8 mouse cellular contexts compared by ENCODE assay signal in the genomic region with DNA sequence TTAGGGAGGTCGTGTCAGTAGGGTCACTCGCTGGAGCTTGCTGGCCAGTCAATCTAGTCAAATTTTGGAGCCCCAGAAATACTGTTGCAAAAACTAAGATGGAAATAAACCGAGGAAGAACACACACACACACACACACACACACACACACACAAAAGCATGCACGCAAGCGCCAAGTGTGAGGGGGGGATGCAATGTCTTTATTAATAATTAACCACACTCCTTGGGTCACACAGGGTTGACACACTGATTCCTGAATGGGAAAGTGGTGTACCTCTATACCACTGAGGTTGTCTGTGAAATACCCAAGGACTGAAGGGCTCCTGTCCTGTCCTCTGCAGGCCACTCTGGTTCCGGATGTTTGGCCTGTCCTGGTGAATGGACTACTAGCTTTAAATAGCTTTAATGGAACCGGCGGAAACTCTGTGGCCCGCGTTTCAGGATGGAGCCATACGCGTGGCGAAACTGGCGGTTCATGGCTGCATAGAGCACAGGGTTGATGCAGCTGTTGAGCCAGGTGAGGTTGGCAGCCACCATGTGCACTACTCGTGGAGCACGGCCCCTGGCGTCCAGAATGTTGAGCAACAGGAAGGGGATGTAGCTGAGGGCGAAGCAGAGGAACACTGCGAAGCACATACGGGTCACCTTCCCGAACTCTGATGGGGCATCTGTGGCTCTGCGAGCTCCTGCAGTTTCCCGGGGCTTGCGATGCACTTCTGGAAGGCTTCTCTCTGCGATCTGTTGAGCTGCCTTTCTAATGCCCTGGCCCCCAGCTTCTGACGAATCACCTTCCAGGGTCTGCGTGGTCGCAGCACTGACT. TPM values are rescaled to one million over a fixed set of nuclear protein-coding genes. Genes with fewer than 3 reads are reported as not detected.
DNase-seq lines count a peak whose midpoint lies in the region; ATAC-seq and TF ChIP-seq lines count a peak whose summit lies in the region.

No protein-coding gene starts in this region.

- TF ChIP-seq POLR2A in brain, embryonic 14.5 days (IDR thresholded peaks at IDR 0.05; ENCODE audit: borderline replicate concordance, extremely low read depth, insufficient read depth, insufficient read length, poor library complexity, severe bottlenecking), result no peak

- peak; percentile 75 for DNase-seq in ES-CJ7 (ENCODE audit: low read depth, low spot score)
- no peak for DNase-seq in brain, embryonic 14.5 days (ENCODE audit: low read depth)
- DNase-seq in adrenal gland, postnatal 36 days, result no peak
- no peak for DNase-seq in T-cell, adult 2 months (ENCODE audit: low spot score)
- no peak for DNase-seq in right cerebral cortex, adult 18-20 months

- no peak overlapping the region for H3K4me3 ChIP-seq in hindbrain, embryonic 16.5 days (ENCODE audit: low read length)
- peak overlapping the region; percentile 30 for H3K4me3 ChIP-seq in liver, embryonic 15.5 days (replicated peaks)
- H3K4me3 ChIP-seq in stomach, embryonic 16.5 days (replicated peaks; ENCODE audit: low read length), result no peak overlapping the region

- H3K27me3 ChIP-seq in hindbrain, embryonic 16.5 days (replicated peaks; ENCODE audit: control insufficient read depth, insufficient read depth, low read length), result no peaks in the 10 kb centered on the region
- H3K27me3 ChIP-seq in liver, embryonic 15.5 days, result peaks cover 56% of the 10 kb centered on the region
- H3K27me3 ChIP-seq in stomach, embryonic 16.5 days (ENCODE audit: control insufficient read depth, insufficient read depth, low read length), result no peaks in the 10 kb centered on the region

- H3K4me2 ChIP-seq in hindbrain, embryonic 16.5 days (ENCODE audit: low read length), result peak overlapping the region; percentile 19; the same call in 1 of the 2 replicates
- peak overlapping the region; percentile 49 for H3K4me2 ChIP-seq in liver, embryonic 15.5 days
- peak overlapping the region; percentile 29 for H3K4me2 ChIP-seq in stomach, embryonic 16.5 days (ENCODE audit: low read depth, low read length)

- peaks cover 31% of the 10 kb centered on the region for H3K4me1 ChIP-seq in hindbrain, embryonic 16.5 days (ENCODE audit: control insufficient read depth, insufficient read depth, low read depth, low read length)
- peaks cover 56% of the 10 kb centered on the region for H3K4me1 ChIP-seq in liver, embryonic 15.5 days (replicated peaks)
- H3K4me1 ChIP-seq in stomach, embryonic 16.5 days (ENCODE audit: control insufficient read depth, insufficient read depth, low read length), result peaks cover 37% of the 10 kb centered on the region

- peak overlapping the region; percentile 47 for H3K9ac ChIP-seq in hindbrain, embryonic 16.5 days (ENCODE audit: low read depth, low read length)
- no peak overlapping the region for H3K9ac ChIP-seq in liver, embryonic 15.5 days
- peak overlapping the region; percentile 49 for H3K9ac ChIP-seq in stomach, embryonic 16.5 days (ENCODE audit: low read length)

- 0 out of 2 replicates have a peak, but pooled peaks have one; percentile 8 for TF ChIP-seq CTCF in brain, embryonic 14.5 days (IDR thresholded peaks at IDR 0.05; ENCODE audit: borderline replicate concordance, extremely low read depth, insufficient read depth, insufficient read length)

- H3K36me3 ChIP-seq in hindbrain, embryonic 16.5 days (ENCODE audit: control insufficient read depth, insufficient read depth, low read length), result no peaks in the 10 kb centered on the region
- H3K36me3 ChIP-seq in liver, embryonic 15.5 days (replicated peaks), result no peaks in the 10 kb centered on the region
- H3K36me3 ChIP-seq in stomach, embryonic 16.5 days (ENCODE audit: control insufficient read depth, insufficient read depth, low read length), result no peaks in the 10 kb centered on the region

- ATAC-seq in hindbrain, embryonic 16.5 days, result no peak
- ATAC-seq in liver, embryonic 15.5 days (ENCODE audit: insufficient read depth), result no peak
- ATAC-seq in stomach, embryonic 16.5 days (ENCODE audit: insufficient read depth, low FRiP score), result no peak

- 43% methylated on average over 28 of the region's 28 CpGs for WGBS in hindbrain, embryonic 16.5 days
- WGBS in liver, embryonic 15.5 days (ENCODE audit: insufficient replicate concordance), result 35% methylated on average over 28 of the region's 28 CpGs
- 35% methylated on average over 28 of the region's 28 CpGs for WGBS in stomach, embryonic 16.5 days

- no peaks in the 10 kb centered on the region for H3K9me3 ChIP-seq in hindbrain, embryonic 16.5 days (ENCODE audit: control insufficient read depth, low read length)
- no peaks in the 10 kb centered on the region for H3K9me3 ChIP-seq in liver, embryonic 15.5 days (replicated peaks)
- H3K9me3 ChIP-seq in stomach, embryonic 16.5 days (replicated peaks; ENCODE audit: control insufficient read depth, low read length), result no peaks in the 10 kb centered on the region

- H3K27ac ChIP-seq in hindbrain, embryonic 16.5 days (ENCODE audit: low read depth, low read length), result no peak overlapping the region
- H3K27ac ChIP-seq in liver, embryonic 15.5 days (replicated peaks), result no peak overlapping the region; the same call in 1 of the 2 replicates
- no peak overlapping the region for H3K27ac ChIP-seq in stomach, embryonic 16.5 days (ENCODE audit: low read length)

RNA-seq across cellular contexts. Expression of gene Gpr84, which starts 2.1 kb away (rescaled TPM):
- 0.30 and 0.33 TPM in 2 replicates for polyA plus RNA-seq in brain, embryonic 14.5 days (2012; rRNA removed)
- 0.34 and 0.42 TPM in 2 replicates for polyA plus RNA-seq in hindbrain, embryonic 16.5 days (2015; fragmentation: Nextera tagmentation; extraction: Ambion mirVana)
- 0.86 and 1.0 TPM in 2 replicates for polyA plus RNA-seq in liver, embryonic 15.5 days (2015; fragmentation: Nextera tagmentation; extraction: Ambion mirVana)
- polyA plus RNA-seq in stomach, embryonic 16.5 days (2015; fragmentation: Nextera tagmentation; extraction: Ambion mirVana), result 0.15 and 0.59 TPM in 2 replicates
- not detected for total RNA-seq in adrenal gland, postnatal 36 days (2021)

RNA-seq across cellular contexts. Expression of gene Zfp385a, which starts 31.6 kb away (rescaled TPM):
- polyA plus RNA-seq in brain, embryonic 14.5 days (2012; rRNA removed), result 20.3 and 37.5 TPM in 2 replicates
- polyA plus RNA-seq in hindbrain, embryonic 16.5 days (2015; fragmentation: Nextera tagmentation; extraction: Ambion mirVana), result 20.1 and 24.7 TPM in 2 replicates
- polyA plus RNA-seq in liver, embryonic 15.5 days (2015; fragmentation: Nextera tagmentation; extraction: Ambion mirVana), result 6.0 and 6.6 TPM in 2 replicates
- polyA plus RNA-seq in stomach, embryonic 16.5 days (2015; fragmentation: Nextera tagmentation; extraction: Ambion mirVana), result 6.9 and 7.0 TPM in 2 replicates
- 10 to 100 TPM; 11.8 to 13.3 TPM for total RNA-seq in adrenal gland, postnatal 36 days (2021)

RNA-seq across cellular contexts. Expression of gene Copz1, which starts 35.8 kb away (rescaled TPM):
- polyA plus RNA-seq in brain, embryonic 14.5 days (2012; rRNA removed), result 165 and 192 TPM in 2 replicates
- polyA plus RNA-seq in hindbrain, embryonic 16.5 days (2015; fragmentation: Nextera tagmentation; extraction: Ambion mirVana), result 207 and 209 TPM in 2 replicates
- polyA plus RNA-seq in liver, embryonic 15.5 days (2015; fragmentation: Nextera tagmentation; extraction: Ambion mirVana), result 196 and 203 TPM in 2 replicates
- 265 and 272 TPM in 2 replicates for polyA plus RNA-seq in stomach, embryonic 16.5 days (2015; fragmentation: Nextera tagmentation; extraction: Ambion mirVana)
- total RNA-seq in adrenal gland, postnatal 36 days (2021), result 100 to 1,000 TPM; 144 to 150 TPM

RNA-seq across cellular contexts. Expression of gene Nfe2, which starts 50.1 kb away (rescaled TPM):
- 0.53 and 1.2 TPM in 2 replicates for polyA plus RNA-seq in brain, embryonic 14.5 days (2012; rRNA removed)
- polyA plus RNA-seq in hindbrain, embryonic 16.5 days (2015; fragmentation: Nextera tagmentation; extraction: Ambion mirVana), result 0.65 and 0.69 TPM in 2 replicates
- 207 and 217 TPM in 2 replicates for polyA plus RNA-seq in liver, embryonic 15.5 days (2015; fragmentation: Nextera tagmentation; extraction: Ambion mirVana)
- 8.7 and 11.1 TPM in 2 replicates for polyA plus RNA-seq in stomach, embryonic 16.5 days (2015; fragmentation: Nextera tagmentation; extraction: Ambion mirVana)
- under 1 TPM; 0.16 to 0.43 TPM for total RNA-seq in adrenal gland, postnatal 36 days (2021)

RNA-seq across cellular contexts. Expression of gene Itga5, which starts 58.3 kb away (rescaled TPM):
- polyA plus RNA-seq in brain, embryonic 14.5 days (2012; rRNA removed), result 7.6 and 11.1 TPM in 2 replicates
- 6.3 and 8.6 TPM in 2 replicates for polyA plus RNA-seq in hindbrain, embryonic 16.5 days (2015; fragmentation: Nextera tagmentation; extraction: Ambion mirVana)
- polyA plus RNA-seq in liver, embryonic 15.5 days (2015; fragmentation: Nextera tagmentation; extraction: Ambion mirVana), result 15.9 and 19.1 TPM in 2 replicates
- 58.9 and 59.0 TPM in 2 replicates for polyA plus RNA-seq in stomach, embryonic 16.5 days (2015; fragmentation: Nextera tagmentation; extraction: Ambion mirVana)
- total RNA-seq in adrenal gland, postnatal 36 days (2021), result 10 to 100 TPM; 37.0 to 37.4 TPM
